Comparison of ENCODE assay signal across 18 mouse cellular contexts in genomic region chr3:103432254-103432653, GRCm38 (mm10).
DNase-seq lines count a peak whose midpoint lies in the region; ATAC-seq and TF ChIP-seq lines count a peak whose summit lies in the region.
"Had no signal": no experiment of that assay in that cellular context is flagged by ENCODE, and none has a peak within 500 bp of the region (broad histone marks: within the 10 kb centered on the region; RNA-seq: fewer than 3 reads in every experiment).

No protein-coding gene starts in this region.

- WGBS in heart, postnatal 0 days = 44% methylated on average over 5 of the region's 5 CpGs
- WGBS in lung, postnatal 0 days = 37% methylated on average over 5 of the region's 5 CpGs
- 40% methylated on average over 5 of the region's 5 CpGs for WGBS in lung, adult 2 months
- WGBS in neural tube, embryonic 15.5 days = 47% methylated on average over 5 of the region's 5 CpGs

- no peaks in the 10 kb centered on the region for H3K4me1 ChIP-seq in heart, postnatal 0 days (ENCODE audit: control insufficient read depth, insufficient read depth)
- no peaks in the 10 kb centered on the region for H3K4me1 ChIP-seq in lung, postnatal 0 days (ENCODE audit: insufficient read depth, low read depth, low read length)
- no peaks in the 10 kb centered on the region for H3K4me1 ChIP-seq in lung, adult 2 months (ENCODE audit: control insufficient read depth, insufficient read depth, low read length)
- H3K4me1 ChIP-seq in neural tube, embryonic 15.5 days = peaks cover 8% of the 10 kb centered on the region
- H3K4me1 ChIP-seq: hindbrain, embryonic 15.5 days had no signal

- no peak overlapping the region for H3K4me3 ChIP-seq in heart, postnatal 0 days (ENCODE audit: low read depth, low read length)
- no peak overlapping the region for H3K4me3 ChIP-seq in lung, postnatal 0 days (ENCODE audit: low read depth, low read length)
- H3K4me3 ChIP-seq in lung, adult 2 months (replicated peaks; ENCODE audit: extremely low read depth, low read depth, low read length) = no peak overlapping the region
- H3K4me3 ChIP-seq in neural tube, embryonic 15.5 days (replicated peaks) = no peak overlapping the region
- H3K4me3 ChIP-seq: embryonic facial prominence, embryonic 12.5 days; hindbrain, embryonic 15.5 days; limb, embryonic 12.5 days; lung, embryonic 15.5 days; megakaryocyte, embryonic 14.5 days; neural tube, embryonic 13.5 days had no signal

- no peaks in the 10 kb centered on the region for H3K27me3 ChIP-seq in heart, postnatal 0 days (ENCODE audit: control insufficient read depth, insufficient read depth, low read length)
- no peaks in the 10 kb centered on the region for H3K27me3 ChIP-seq in lung, postnatal 0 days (replicated peaks; ENCODE audit: insufficient read depth, low read length)
- no peaks in the 10 kb centered on the region for H3K27me3 ChIP-seq in neural tube, embryonic 15.5 days (replicated peaks)
- H3K27me3 ChIP-seq: embryonic facial prominence, embryonic 12.5 days; hindbrain, embryonic 15.5 days; limb, embryonic 12.5 days; lung, embryonic 15.5 days; neural tube, embryonic 13.5 days had no signal

- H3K9me3 ChIP-seq in heart, postnatal 0 days (replicated peaks; ENCODE audit: control insufficient read depth, low read length) = no peaks in the 10 kb centered on the region
- no peaks in the 10 kb centered on the region for H3K9me3 ChIP-seq in lung, postnatal 0 days (ENCODE audit: low read length)
- H3K9me3 ChIP-seq in neural tube, embryonic 15.5 days (replicated peaks) = no peaks in the 10 kb centered on the region
- H3K9me3 ChIP-seq: embryonic facial prominence, embryonic 12.5 days; hindbrain, embryonic 15.5 days; limb, embryonic 12.5 days; lung, embryonic 15.5 days; neural tube, embryonic 13.5 days had no signal

- no peak for TF ChIP-seq POLR2A in lung, adult 2 months (IDR thresholded peaks at IDR 0.05; ENCODE audit: borderline replicate concordance, extremely low read depth, low read depth, low read length)

- H3K9ac ChIP-seq in heart, postnatal 0 days (replicated peaks; ENCODE audit: low read depth, low read length) = no peak overlapping the region
- no peak overlapping the region for H3K9ac ChIP-seq in lung, postnatal 0 days (replicated peaks; ENCODE audit: low read depth)
- no peak overlapping the region for H3K9ac ChIP-seq in neural tube, embryonic 15.5 days (replicated peaks)
- H3K9ac ChIP-seq: embryonic facial prominence, embryonic 12.5 days; hindbrain, embryonic 15.5 days; limb, embryonic 12.5 days; lung, embryonic 15.5 days had no signal

- no peak overlapping the region for H3K4me2 ChIP-seq in heart, postnatal 0 days (ENCODE audit: low read depth, low read length)
- no peak overlapping the region for H3K4me2 ChIP-seq in lung, postnatal 0 days (replicated peaks; ENCODE audit: low read depth, low read length)
- no peak overlapping the region for H3K4me2 ChIP-seq in neural tube, embryonic 15.5 days
- H3K4me2 ChIP-seq: embryonic facial prominence, embryonic 12.5 days; hindbrain, embryonic 15.5 days; limb, embryonic 12.5 days; lung, embryonic 15.5 days; neural tube, embryonic 13.5 days had no signal

- H3K27ac ChIP-seq in heart, postnatal 0 days (ENCODE audit: low read depth) = no peak overlapping the region
- no peak overlapping the region for H3K27ac ChIP-seq in lung, postnatal 0 days (ENCODE audit: low read length)
- no peak overlapping the region for H3K27ac ChIP-seq in neural tube, embryonic 15.5 days (replicated peaks)
- H3K27ac ChIP-seq: embryonic facial prominence, embryonic 12.5 days; hindbrain, embryonic 15.5 days; lung, embryonic 15.5 days; neural tube, embryonic 13.5 days had no signal

- ATAC-seq in heart, postnatal 0 days (ENCODE audit: insufficient read depth, low read depth) = no peak
- ATAC-seq in lung, postnatal 0 days = no peak
- no peak for ATAC-seq in neural tube, embryonic 15.5 days (ENCODE audit: low FRiP score)

- peak; percentile 24; the same call in 1 of the 2 replicates for TF ChIP-seq CTCF in heart, postnatal 0 days (IDR thresholded peaks at IDR 0.05; ENCODE audit: low read depth)
- TF ChIP-seq CTCF in lung, postnatal 0 days (IDR thresholded peaks at IDR 0.05) = peak; percentile 18; the same call in 1 of the 2 replicates
- no peak for TF ChIP-seq CTCF in lung, adult 2 months (IDR thresholded peaks at IDR 0.05; ENCODE audit: insufficient read depth, low read length)

- no peak for TF ChIP-seq EP300 in heart, postnatal 0 days (IDR thresholded peaks at IDR 0.05; ENCODE audit: low read depth)
- TF ChIP-seq EP300 in lung, postnatal 0 days (IDR thresholded peaks at IDR 0.05) = no peak

- DNase-seq in heart, postnatal 0 days (ENCODE audit: low spot score) = no peak
- DNase-seq in heart, postnatal 4 days = no peak
- DNase-seq in lung, postnatal 0 days (ENCODE audit: low spot score) = no peak
- DNase-seq in lung, adult 2 months = no peak
- DNase-seq in ES-CJ7 (ENCODE audit: low read depth, low spot score) = peak; percentile 57
- peak; percentile 27 to 39 for DNase-seq in thymus, postnatal 36 days
- DNase-seq: cerebellum, postnatal 25 days; kidney, adult 8-10 months; kidney, postnatal 4 days; layer of hippocampus, postnatal 36 days; retina, postnatal 1 day had no signal

- no peaks in the 10 kb centered on the region for H3K36me3 ChIP-seq in heart, postnatal 0 days (replicated peaks; ENCODE audit: control insufficient read depth, insufficient read depth, low read length)
- H3K36me3 ChIP-seq in lung, postnatal 0 days (ENCODE audit: insufficient read depth, low read length) = no peaks in the 10 kb centered on the region
- no peaks in the 10 kb centered on the region for H3K36me3 ChIP-seq in neural tube, embryonic 15.5 days
- H3K36me3 ChIP-seq: embryonic facial prominence, embryonic 12.5 days; hindbrain, embryonic 15.5 days; limb, embryonic 12.5 days; lung, embryonic 15.5 days; neural tube, embryonic 13.5 days had no signal

Comparison
In these comparisons a context has a peak if more than half of its experiments do, and no peak if none do; other contexts are left out.
1. DNase-seq: peak in ES-CJ7 (single experiment) and thymus, postnatal 36 days (2 of 2); none in heart, postnatal 0 days (single experiment), heart, postnatal 4 days (single experiment), lung, postnatal 0 days (single experiment) and lung, adult 2 months (single experiment).